In genomic region chr9:113904315-113904714, GRCm38 (mm10) we compare ENCODE assay signal across 8 mouse cellular contexts. TPM values are rescaled to one million over a fixed set of nuclear protein-coding genes. Genes with fewer than 3 reads are reported as not detected.
A peak's percentile ranks its signal among the peaks of the same experiment; 100 is the strongest.
DNase-seq lines count a peak whose midpoint lies in the region; ATAC-seq and TF ChIP-seq lines count a peak whose summit lies in the region.
"Not testable (repeated sequence)": the region's sequence is repeated elsewhere in the genome, so short reads cannot be mapped to it uniquely, and the experiment has no call there.

No protein-coding gene starts in this region.

- H3K79me2 ChIP-seq in liver, adult 2 months (ENCODE audit: control insufficient read depth, insufficient read depth, low read length) = not testable (repeated sequence)

- H3K9ac ChIP-seq in liver, adult 2 months (ENCODE audit: low read depth, low read length); midbrain, embryonic 14.5 days (replicated peaks; ENCODE audit: low read length): not testable (repeated sequence)

- not testable (repeated sequence) for H3K4me1 ChIP-seq in heart, embryonic 10.5 days; liver, adult 2 months (ENCODE audit: control insufficient read depth, insufficient read depth, low read length); midbrain, embryonic 14.5 days (ENCODE audit: control insufficient read depth, insufficient read depth, low read length)

- in situ Hi-C loops in Patski (cut with MboI; ENCODE audit: low pct_unique_long_range_greater_than_20kb) = not testable (repeated sequence)

- not testable (repeated sequence) for ATAC-seq in Patski; midbrain, embryonic 14.5 days (ENCODE audit: low FRiP score, low TSS enrichment)

- H3K9me3 ChIP-seq in heart, embryonic 10.5 days; midbrain, embryonic 14.5 days (ENCODE audit: control insufficient read depth, low read length): not testable (repeated sequence)

- 97% methylated on average over 6 of the region's 6 CpGs for WGBS in heart, embryonic 10.5 days
- 96% methylated on average over 6 of the region's 6 CpGs for WGBS in liver, adult 2 months
- 98% methylated on average over 6 of the region's 6 CpGs for WGBS in midbrain, embryonic 14.5 days

- peak; percentile 41 for DNase-seq in 416B (ENCODE audit: low read depth)
- DNase-seq in Patski (ENCODE audit: low read depth, low spot score); liver, adult 2 months (ENCODE audit: extremely low read depth, low read depth, low spot score): not testable (repeated sequence)
- peak; percentile 21 to 23 for DNase-seq in cerebellum, postnatal 10 days
- peak; percentile 24 for DNase-seq in heart, embryonic 10.5 days (ENCODE audit: low spot score)
- DNase-seq in kidney, adult 18-20 months = peak; percentile 4
- DNase-seq in midbrain, embryonic 14.5 days = peak; percentile 8
- peak; percentile 3 for DNase-seq in thymus, postnatal 25 days

- not testable (repeated sequence) for H3K4me3 ChIP-seq in heart, embryonic 10.5 days; liver, adult 2 months (ENCODE audit: insufficient read depth, low read depth, low read length); midbrain, embryonic 14.5 days (replicated peaks; ENCODE audit: low read depth, low read length)

- not testable (repeated sequence) for TF ChIP-seq POLR2A in liver, adult 2 months (IDR thresholded peaks at IDR 0.05; ENCODE audit: extremely low read depth, insufficient read depth, low read length)

- not testable (repeated sequence) for H3K27ac ChIP-seq in heart, embryonic 10.5 days; liver, adult 2 months (replicated peaks; ENCODE audit: insufficient read depth, low read depth, low read length); midbrain, embryonic 14.5 days (replicated peaks; ENCODE audit: low read depth, low read length)

- peaks cover 71% of the 10 kb centered on the region for H3K36me3 ChIP-seq in heart, embryonic 10.5 days
- H3K36me3 ChIP-seq in liver, adult 2 months (ENCODE audit: control insufficient read depth, insufficient read depth, low read length) = peaks cover 28% of the 10 kb centered on the region; the same call in 1 of the 2 replicates
- peaks cover 90% of the 10 kb centered on the region for H3K36me3 ChIP-seq in midbrain, embryonic 14.5 days (ENCODE audit: control insufficient read depth, insufficient read depth, low read length)

- H3K4me2 ChIP-seq in midbrain, embryonic 14.5 days (ENCODE audit: low read length) = not testable (repeated sequence)

- CTCF ChIA-PET in Patski (lab: Charles Lee) = interaction anchor here (2.2 kb wide), 1 partner anchor 12 kb away, joined by 10 read pairs; no protein-coding TSS in a partner anchor

- POLR2A ChIA-PET in Patski (lab: Charles Lee) = not testable (repeated sequence)

- TF ChIP-seq CTCF in Patski (IDR thresholded peaks at IDR 0.05) = peak; percentile 63
- 0 out of 2 replicates have a peak, but pooled peaks have one; percentile 8 for TF ChIP-seq CTCF in liver, adult 2 months (IDR thresholded peaks at IDR 0.05; ENCODE audit: low read depth, low read length)

- not testable (repeated sequence) for H3K27me3 ChIP-seq in Patski; heart, embryonic 10.5 days (ENCODE audit: insufficient read depth, poor library complexity, severe bottlenecking); liver, adult 2 months (ENCODE audit: control insufficient read depth, insufficient read depth, low read length); midbrain, embryonic 14.5 days (ENCODE audit: control insufficient read depth, insufficient read depth, low read length)

RNA-seq across cellular contexts. Expression of gene Ubp1, which starts 26.4 kb away (rescaled TPM):
- 81.9 TPM for polyA plus RNA-seq in Patski (2021)
- 28.5 and 38.3 TPM in 2 replicates for polyA plus RNA-seq in heart, embryonic 10.5 days (2016; fragmentation: Nextera tagmentation; extraction: Ambion mirVana)
- 24.2 and 30.9 TPM in 2 replicates for total RNA-seq in liver, adult 2 months (2014; rRNA removed)
- 26.6 and 27.8 TPM in 2 replicates for polyA plus RNA-seq in liver, adult 2 months (2012; rRNA removed)
- polyA plus RNA-seq in midbrain, embryonic 14.5 days (2014; fragmentation: Nextera tagmentation; extraction: Ambion mirVana) = 31.9 and 39.0 TPM in 2 replicates
